Comparison of ENCODE assay signal across 7 mouse cellular contexts in genomic region chr11:117654380-117654924, GRCm38 (mm10). TPM values are rescaled to one million over a fixed set of nuclear protein-coding genes. Genes with fewer than 3 reads are reported as not detected.
DNase-seq lines count a peak whose midpoint lies in the region; ATAC-seq lines count a peak whose summit lies in the region.

No protein-coding gene starts in this region.

- no peaks in the 10 kb centered on the region for H3K36me3 ChIP-seq in embryonic facial prominence, embryonic 12.5 days
- no peaks in the 10 kb centered on the region for H3K36me3 ChIP-seq in limb, embryonic 11.5 days (ENCODE audit: control insufficient read depth, insufficient read depth, low read length)
- H3K36me3 ChIP-seq in midbrain, embryonic 14.5 days (ENCODE audit: control insufficient read depth, insufficient read depth, low read length): no peaks in the 10 kb centered on the region

- H3K9ac ChIP-seq in embryonic facial prominence, embryonic 12.5 days: peak overlapping the region; percentile 99
- H3K9ac ChIP-seq in limb, embryonic 11.5 days (ENCODE audit: low read length): peak overlapping the region; percentile 95
- H3K9ac ChIP-seq in midbrain, embryonic 14.5 days (replicated peaks; ENCODE audit: low read length): peak overlapping the region; percentile 99

- peak; percentile 99 for DNase-seq in adrenal gland, postnatal 25 days
- peak; percentile 100 for DNase-seq in heart, adult 11 months
- peak; percentile 99 for DNase-seq in kidney, adult 18-20 months
- DNase-seq in limb, embryonic 11.5 days (ENCODE audit: low spot score): peak; percentile 99
- DNase-seq in midbrain, embryonic 14.5 days: peak; percentile 100
- DNase-seq in spleen, adult 18-20 months: peak; percentile 97 to 99

- peak overlapping the region; percentile 83 for H3K4me2 ChIP-seq in embryonic facial prominence, embryonic 12.5 days (replicated peaks)
- peak overlapping the region; percentile 93 for H3K4me2 ChIP-seq in limb, embryonic 11.5 days (ENCODE audit: low read depth, severe bottlenecking)
- peak overlapping the region; percentile 83 for H3K4me2 ChIP-seq in midbrain, embryonic 14.5 days (ENCODE audit: low read length)

- no peaks in the 10 kb centered on the region for H3K9me3 ChIP-seq in embryonic facial prominence, embryonic 12.5 days
- no peaks in the 10 kb centered on the region for H3K9me3 ChIP-seq in limb, embryonic 11.5 days (ENCODE audit: control insufficient read depth, low read length)
- H3K9me3 ChIP-seq in midbrain, embryonic 14.5 days (ENCODE audit: control insufficient read depth, low read length): no peaks in the 10 kb centered on the region

- peak overlapping the region; percentile 98 for H3K27ac ChIP-seq in embryonic facial prominence, embryonic 12.5 days
- peak overlapping the region; percentile 91 for H3K27ac ChIP-seq in limb, embryonic 11.5 days (replicated peaks; ENCODE audit: low read depth, low read length)
- H3K27ac ChIP-seq in midbrain, embryonic 14.5 days (replicated peaks; ENCODE audit: low read depth, low read length): peak overlapping the region; percentile 99

- under 1% methylated on average over 68 of the region's 71 CpGs for WGBS in embryonic facial prominence, embryonic 12.5 days
- 1% methylated on average over 60 of the region's 71 CpGs for WGBS in limb, embryonic 11.5 days
- 1% methylated on average over 60 of the region's 71 CpGs for WGBS in midbrain, embryonic 14.5 days

- H3K27me3 ChIP-seq in embryonic facial prominence, embryonic 12.5 days: 0 out of 2 replicates have a peak, but pooled peaks cover 3% of the 10 kb centered on the region
- H3K27me3 ChIP-seq in limb, embryonic 11.5 days (ENCODE audit: control insufficient read depth, insufficient read depth, low read length): no peaks in the 10 kb centered on the region
- no peaks in the 10 kb centered on the region for H3K27me3 ChIP-seq in midbrain, embryonic 14.5 days (ENCODE audit: control insufficient read depth, insufficient read depth, low read length)

- H3K4me1 ChIP-seq in embryonic facial prominence, embryonic 12.5 days: peaks cover 37% of the 10 kb centered on the region
- H3K4me1 ChIP-seq in limb, embryonic 11.5 days (ENCODE audit: control insufficient read depth, insufficient read depth, low read length): no peaks in the 10 kb centered on the region
- H3K4me1 ChIP-seq in midbrain, embryonic 14.5 days (ENCODE audit: control insufficient read depth, insufficient read depth, low read length): peaks cover 34% of the 10 kb centered on the region

- ATAC-seq in embryonic facial prominence, embryonic 12.5 days (ENCODE audit: insufficient number of reproducible peaks, insufficient read depth, low FRiP score, low TSS enrichment): peak; percentile 93
- ATAC-seq in limb, embryonic 11.5 days (ENCODE audit: insufficient number of reproducible peaks, low FRiP score, low TSS enrichment, low read depth): peak; percentile 95
- ATAC-seq in midbrain, embryonic 14.5 days (ENCODE audit: low FRiP score, low TSS enrichment): peak; percentile 96

- H3K4me3 ChIP-seq in embryonic facial prominence, embryonic 12.5 days: peak overlapping the region; percentile 94
- H3K4me3 ChIP-seq in limb, embryonic 11.5 days (ENCODE audit: low read depth, low read length): peak overlapping the region; percentile 81
- H3K4me3 ChIP-seq in midbrain, embryonic 14.5 days (replicated peaks; ENCODE audit: low read depth, low read length): peak overlapping the region; percentile 84

RNA-seq across cellular contexts. Expression of gene Tnrc6c, which starts 0.4 kb away (rescaled TPM):
- total RNA-seq in adrenal gland, postnatal 25 days (2021): 24.1 and 29.4 TPM in 2 replicates
- 23.9 and 26.1 TPM in 2 replicates for polyA plus RNA-seq in embryonic facial prominence, embryonic 12.5 days (2016; fragmentation: Nextera tagmentation; extraction: Ambion mirVana)
- polyA plus RNA-seq in limb, embryonic 11.5 days (2014; fragmentation: Nextera tagmentation; extraction: Ambion mirVana): 16.1 and 16.5 TPM in 2 replicates
- polyA plus RNA-seq in midbrain, embryonic 14.5 days (2014; fragmentation: Nextera tagmentation; extraction: Ambion mirVana): 34.0 and 35.1 TPM in 2 replicates

Comparison
In these comparisons a context has a peak if more than half of its experiments do, and no peak if none do; other contexts are left out.
1. Peak in every context shown above with its lines: DNase-seq, ATAC-seq, H3K4me3 ChIP-seq and H3K27ac ChIP-seq.